Mouse (Mus musculus) cortical plate, adult 2 months (tissue): Measurements from ENCODE around the gene Celf1.

Source experiments
- CTCF ChIP-seq: fragments of 200-500 bp; IDR thresholded peaks from 2 replicates; pipeline ENCODE4 v1.5.1; 2011; ENCODE audit warnings: mild to moderate bottlenecking, control low read depth, low read length; ENCODE audit not compliant: insufficient read depth; ENCODE audit errors: extremely low read depth
- POLR2A ChIP-seq: fragments of 200-500 bp; IDR thresholded peaks from 2 replicates; pipeline ENCODE4 v1.6.1; 2011; ENCODE audit warnings: mild to moderate bottlenecking, low read length, control low read depth; ENCODE audit not compliant: insufficient read depth; ENCODE audit errors: extremely low read depth

GRCm38 (mm10) chr2:90977291-90977690 lies 37.1 kb downstream of the Celf1 start:
- TF ChIP-seq POLR2A, result no peak
- TF ChIP-seq CTCF, result no peak
